Mouse (Mus musculus): ENCODE results near the gene Eif3l. TPM values are rescaled to one million over a fixed set of nuclear protein-coding genes. Genes with fewer than 3 reads are reported as not detected.

The Eif3l gene
- 8.5 and 20.0 TPM in 2 replicates for polyA plus RNA-seq (2012; ENCODE audit: low replicate concordance)

DNA sequence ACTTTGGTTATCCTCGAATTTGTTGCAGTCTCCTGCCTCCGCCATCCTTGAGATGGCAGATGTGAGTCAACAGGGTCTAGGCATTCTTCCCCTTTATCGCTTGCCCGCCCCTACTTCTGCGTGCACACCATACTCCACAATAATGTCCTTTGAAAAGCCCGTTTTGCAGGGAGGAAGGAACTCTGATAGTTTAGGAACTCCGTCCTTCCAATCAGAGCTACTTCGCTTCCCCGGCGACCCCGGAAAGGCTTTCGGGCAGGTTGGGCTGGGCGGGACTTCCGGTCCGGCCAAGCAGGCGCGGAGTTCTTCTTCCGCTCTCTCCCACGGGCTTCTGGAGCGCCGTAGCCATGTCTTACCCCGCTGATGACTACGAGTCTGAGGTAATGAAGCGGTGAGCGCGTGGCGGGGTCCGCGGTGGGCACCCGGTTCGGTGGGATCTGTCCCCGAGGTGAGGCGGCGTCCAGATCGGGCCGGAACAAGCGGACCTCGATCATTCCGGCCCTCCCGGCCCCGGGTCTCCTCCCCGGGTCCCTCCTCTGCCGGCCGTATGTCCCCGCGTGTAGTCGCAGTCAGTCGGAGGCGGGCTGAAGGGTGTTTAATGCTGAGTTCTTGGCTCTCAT lies at the start of gene Eif3l:
Eif3l (plus strand) TSS at position 267 of the 620 bp plus-strand sequence.

DNA sequence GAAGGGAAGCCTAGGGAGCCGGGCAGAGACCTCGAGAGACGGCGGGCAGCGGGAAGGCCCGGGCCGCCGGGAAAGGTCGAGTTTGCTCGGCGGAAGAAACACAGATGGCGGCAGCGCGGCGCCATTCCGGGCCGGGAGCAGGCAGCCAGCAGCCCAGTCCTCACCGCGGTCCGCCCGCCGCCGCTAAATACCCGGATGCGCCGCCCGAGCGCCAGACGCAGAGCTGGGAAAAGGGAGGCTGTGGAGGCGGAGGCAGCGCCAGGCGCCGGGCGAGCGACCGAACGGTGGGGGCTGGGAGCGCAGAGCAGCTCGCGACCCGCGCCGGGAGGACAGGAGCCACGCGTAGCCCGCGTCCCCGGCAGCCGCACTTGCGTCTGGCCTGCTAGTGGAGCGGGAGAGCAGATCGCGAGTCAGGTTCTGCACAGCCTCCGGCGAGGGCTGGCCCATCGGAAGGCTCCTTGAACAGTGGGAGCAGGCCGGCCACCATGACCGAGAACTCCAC lies 46.7 kb upstream of the Eif3l start, which contains the start of gene H1f0:
H1f0 (plus strand) TSS at position 214 of the 502 bp plus-strand sequence.

DNA sequence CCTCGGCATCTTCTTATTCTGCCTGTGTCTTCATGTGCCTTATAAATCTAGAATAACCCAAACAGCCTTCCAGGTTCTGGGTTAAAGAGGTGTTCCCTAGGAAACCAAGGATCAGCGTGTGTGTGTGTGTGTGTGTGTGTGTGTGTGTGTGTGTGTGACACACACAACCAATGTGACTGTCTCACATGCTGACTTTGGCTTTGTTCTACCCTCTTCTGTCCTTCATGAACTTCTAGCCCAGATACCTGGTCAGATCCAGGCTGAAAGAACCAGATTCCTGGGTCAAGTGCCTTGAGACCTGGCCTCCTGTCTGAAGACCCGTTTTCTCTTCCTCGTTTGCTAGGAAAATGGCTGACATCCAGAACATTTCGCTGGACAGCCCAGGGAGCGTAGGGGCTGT lies 33.4 kb upstream of the Eif3l start, which contains the start of gene Galr3:
Galr3 (plus strand) TSS at position 301 of the 400 bp plus-strand sequence.

DNA sequence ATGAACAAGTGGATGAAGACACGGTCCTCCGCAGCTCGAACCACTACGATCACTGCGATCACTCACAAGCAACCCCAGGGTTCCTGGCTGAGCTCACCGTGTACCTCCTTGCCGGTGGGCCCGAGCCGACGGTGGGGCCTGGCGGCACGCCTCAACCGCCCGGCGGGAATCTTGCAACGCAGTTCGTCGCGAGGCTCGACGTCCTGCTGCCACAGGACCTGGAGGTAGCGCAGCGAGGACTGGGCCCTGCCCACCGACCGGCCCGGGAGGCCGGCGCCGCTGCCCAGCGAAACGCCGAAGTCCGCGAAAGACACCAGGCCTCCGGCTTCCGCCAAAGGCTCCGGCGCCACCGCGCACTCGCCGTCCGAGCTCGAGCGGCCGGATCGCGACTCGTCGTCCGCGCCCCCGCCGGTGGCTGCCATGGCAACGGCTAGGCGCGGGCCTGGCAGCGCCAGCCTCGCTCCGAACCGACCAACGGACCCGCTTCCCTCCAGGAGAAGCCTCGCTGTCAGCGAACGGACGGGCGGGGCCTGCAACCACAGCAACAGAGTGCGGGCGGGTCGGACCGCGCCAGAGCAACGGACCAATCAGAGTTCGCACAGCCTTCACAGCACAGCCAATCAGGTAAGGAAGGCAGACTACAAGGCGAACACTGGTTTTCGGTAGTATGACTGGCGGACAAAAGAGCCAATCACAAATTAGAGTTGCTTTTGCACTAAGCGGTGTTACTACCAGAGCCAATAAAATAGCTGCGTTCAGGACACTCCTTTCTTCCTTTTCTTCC lies 12.4 kb upstream of the Eif3l start, which contains the start of gene Ankrd54:
Ankrd54 (minus strand) TSS at position 518 of the 784 bp plus-strand sequence.

DNA sequence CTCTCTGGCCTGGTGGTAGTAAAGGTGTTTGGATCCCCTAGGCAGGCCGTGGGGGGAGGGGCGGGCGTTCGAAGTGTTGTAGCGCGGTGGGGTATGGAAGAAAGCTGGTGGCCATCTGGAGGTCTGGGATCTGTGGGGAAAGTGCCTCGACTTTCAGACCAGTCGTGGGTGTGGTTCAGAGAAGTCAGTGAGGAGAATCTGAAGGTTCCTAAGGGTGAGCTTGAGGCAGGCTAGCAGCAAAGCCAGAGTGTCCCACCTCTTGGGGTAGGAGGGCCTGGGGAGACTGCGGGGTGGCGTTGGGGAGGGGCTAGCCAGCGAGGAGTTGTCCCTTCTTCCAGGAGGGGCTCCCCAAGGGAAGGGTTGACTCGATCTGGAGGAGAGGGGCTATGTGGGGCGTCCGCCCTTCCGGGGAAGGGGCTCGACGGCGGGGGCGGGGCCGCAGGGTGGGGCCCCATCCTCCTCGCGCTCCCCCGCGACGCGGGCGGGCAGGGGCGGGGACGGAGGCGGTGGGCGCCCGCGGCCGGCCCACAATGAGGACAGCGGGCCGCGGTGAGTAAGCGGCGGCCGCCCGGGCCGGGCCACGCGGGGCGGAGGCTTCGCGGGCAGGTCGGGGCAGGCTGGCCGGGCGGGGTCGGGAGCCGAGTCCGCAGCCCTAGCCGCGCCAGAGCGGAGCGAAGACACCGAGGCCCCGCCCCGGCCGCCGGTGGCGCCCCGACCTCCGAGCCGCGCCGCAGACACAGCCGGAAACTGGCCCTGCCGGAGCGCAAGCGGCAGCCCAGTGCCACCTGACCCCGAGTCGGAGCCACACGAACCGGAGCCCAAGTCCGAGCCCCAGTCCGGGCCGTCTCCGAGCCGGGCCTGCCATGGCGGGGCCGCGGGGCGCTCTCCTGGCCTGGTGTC lies 33.7 kb downstream of the Eif3l start, which contains the start of gene Micall1:
Micall1 (plus strand) TSS at position 478 of the 900 bp plus-strand sequence.

DNA sequence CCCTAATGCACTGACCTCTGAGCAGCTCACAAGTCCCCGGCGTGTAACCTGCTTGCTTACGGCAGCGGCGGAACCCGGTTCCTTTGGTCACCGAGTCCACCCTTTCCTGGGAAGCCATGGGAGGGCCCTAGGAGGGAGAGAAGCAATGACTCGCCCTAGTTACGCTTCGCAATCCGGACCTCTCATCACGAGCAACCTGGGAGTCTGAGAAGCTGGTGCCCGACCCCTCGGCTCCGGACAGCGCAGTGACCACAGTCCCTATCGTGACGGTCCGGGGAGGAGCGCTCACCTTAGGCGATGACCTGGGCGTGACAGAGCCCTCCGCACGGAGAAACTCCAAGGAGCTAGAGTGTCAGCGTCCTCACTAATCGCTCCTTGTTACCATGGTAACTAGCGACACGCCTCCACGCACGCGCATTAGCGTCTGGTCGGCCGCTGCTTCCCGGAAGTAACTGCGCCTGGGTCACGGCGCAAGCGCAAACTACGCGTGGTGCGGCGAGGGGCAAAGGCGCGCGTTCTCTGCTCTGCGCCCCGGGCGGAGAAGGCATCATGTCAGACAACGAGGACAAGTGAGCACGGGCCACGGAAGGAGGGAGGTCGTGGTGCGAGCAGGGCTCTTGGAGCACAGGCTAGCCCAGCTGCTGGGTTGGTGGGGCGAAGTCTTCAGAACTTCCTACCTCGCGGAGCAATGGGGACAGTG lies 66.0 kb downstream of the Eif3l start, which contains the start of the genes Polr2f and 1700088E04Rik:
Polr2f (plus strand) TSS at position 144 of the 700 bp plus-strand sequence.
1700088E04Rik (minus strand) TSS at position 388 of the 700 bp plus-strand sequence.

Other genes starting within 250 kb of the Eif3l start
- 0.22 and 2.4 TPM in 2 replicates for gene Cdc42ep1, start 232.6 kb upstream of the Eif3l start, polyA plus RNA-seq (2012; ENCODE audit: low replicate concordance)
- not detected in 2 replicates for gene Lgals2, start 219.7 kb upstream of the Eif3l start, polyA plus RNA-seq (2012; ENCODE audit: low replicate concordance)
- 142 and 325 TPM in 2 replicates for gene Gga1, start 198.0 kb upstream of the Eif3l start, polyA plus RNA-seq (2012; ENCODE audit: low replicate concordance)
- gene Gm49510, start 175.5 kb upstream of the Eif3l start, polyA plus RNA-seq (2012; ENCODE audit: low replicate concordance), result 3.0 and 4.4 TPM in 2 replicates
- 582 and 2,232 TPM in 2 replicates for gene Sh3bp1, start 175.4 kb upstream of the Eif3l start, polyA plus RNA-seq (2012; ENCODE audit: low replicate concordance)
- 12.5 and 16.3 TPM in 2 replicates for gene Pdxp, start 161.3 kb upstream of the Eif3l start, polyA plus RNA-seq (2012; ENCODE audit: low replicate concordance)
- 53.3 and 226 TPM in 2 replicates for gene Lgals1, start 148.5 kb upstream of the Eif3l start, polyA plus RNA-seq (2012; ENCODE audit: low replicate concordance)
- gene Nol12, start 140.2 kb upstream of the Eif3l start, polyA plus RNA-seq (2012; ENCODE audit: low replicate concordance), result 13.2 and 25.0 TPM in 2 replicates
- gene Triobp, start 127.5 kb upstream of the Eif3l start, polyA plus RNA-seq (2012; ENCODE audit: low replicate concordance), result 97.8 and 205 TPM in 2 replicates
- gene H1f0, start 46.7 kb upstream of the Eif3l start, polyA plus RNA-seq (2012; ENCODE audit: low replicate concordance), result 34.8 and 92.6 TPM in 2 replicates
- gene Galr3, start 33.3 kb upstream of the Eif3l start, polyA plus RNA-seq (2012; ENCODE audit: low replicate concordance), result 0.31 and 1.8 TPM in 2 replicates
- 26.8 and 56.0 TPM in 2 replicates for gene Ankrd54, start 12.3 kb upstream of the Eif3l start, polyA plus RNA-seq (2012; ENCODE audit: low replicate concordance)
- gene Micall1, start 33.7 kb downstream of the Eif3l start, polyA plus RNA-seq (2012; ENCODE audit: low replicate concordance), result 58.3 and 190 TPM in 2 replicates
- 43.4 and 99.7 TPM in 2 replicates for gene Polr2f, start 65.8 kb downstream of the Eif3l start, polyA plus RNA-seq (2012; ENCODE audit: low replicate concordance)
- not detected in 2 replicates for gene 1700088E04Rik, start 66.1 kb downstream of the Eif3l start, polyA plus RNA-seq (2012; ENCODE audit: low replicate concordance)
- gene Sox10, start 90.1 kb downstream of the Eif3l start, polyA plus RNA-seq (2012; ENCODE audit: low replicate concordance), result 0.09 TPM in 1 of 2 replicates, not detected in the other
- 17.2 and 41.5 TPM in 2 replicates for gene Pick1, start 154.0 kb downstream of the Eif3l start, polyA plus RNA-seq (2012; ENCODE audit: low replicate concordance)
- not detected in 2 replicates for gene Gm49486, start 154.2 kb downstream of the Eif3l start, polyA plus RNA-seq (2012; ENCODE audit: low replicate concordance)
- gene Slc16a8, start 179.6 kb downstream of the Eif3l start, polyA plus RNA-seq (2012; ENCODE audit: low replicate concordance), result not detected in 2 replicates
- 0.15 and 0.98 TPM in 2 replicates for gene Baiap2l2, start 210.4 kb downstream of the Eif3l start, polyA plus RNA-seq (2012; ENCODE audit: low replicate concordance)

Measured in hematopoietic multipotent progenitor cell, adult 10-12 weeks (in vitro differentiated cells).